Mouse (Mus musculus) MEL (cell line): ENCODE measurements around the gene Wdfy1. TPM values are rescaled to one million over a fixed set of nuclear protein-coding genes. Genes with fewer than 3 reads are reported as not detected.

Experiments
- DNase-seq: peaks from one replicate; pipeline ENCODE4 v3.0.0; 2011; ENCODE audit warnings: low read depth, low spot score
- H3K27ac ChIP-seq: 2 replicates; pipeline ENCODE4 v1.5.1; 2012; ENCODE audit warnings: low read depth, mild to moderate bottlenecking, control low read depth, low read length, moderate library complexity; ENCODE audit not compliant: control insufficient read depth
- H3K27me3 ChIP-seq, 2 experiments: fragments of 150-350 bp in 1 of 2; sonication (generic) in 1 of 2; 2 replicates each; pipeline ENCODE4 v1.6.1; 2012; ENCODE audit warnings: low read length in 2 of 2, mild to moderate bottlenecking in 2 of 2, improper control_type of control experiment in 1 of 2, moderate library complexity in 1 of 2; ENCODE audit not compliant: insufficient read depth in 2 of 2, control insufficient read depth in 1 of 2
- H3K36me3 ChIP-seq, 2 experiments: 2 replicates each; pipeline ENCODE4 v1.6.1; 2012 to 2014; ENCODE audit warnings: low read length in 2 of 2, improper control_type of control experiment in 1 of 2, inconsistent platforms in 1 of 2, mild to moderate bottlenecking in 1 of 2; ENCODE audit not compliant: insufficient read depth in 2 of 2, control insufficient read depth in 1 of 2
- H3K4me1 ChIP-seq, 2 experiments: fragments of 150-350 bp in 1 of 2; sonication (generic) in 1 of 2; 2 replicates each; pipeline ENCODE4 v1.6.1; 2012; ENCODE audit warnings: low read length in 2 of 2, improper control_type of control experiment in 1 of 2, mild to moderate bottlenecking in 1 of 2; ENCODE audit not compliant: insufficient read depth in 2 of 2, control insufficient read depth in 1 of 2
- H3K4me3 ChIP-seq, 2 experiments: fragments of 150-350 bp in 1 of 2; sonication (generic) in 1 of 2; 2 replicates each; pipeline ENCODE4 v1.5.1; 2012; ENCODE audit warnings: low read depth in 2 of 2, low read length in 2 of 2, mild to moderate bottlenecking in 2 of 2, moderate library complexity in 2 of 2, control low read depth in 1 of 2, improper control_type of control experiment in 1 of 2; ENCODE audit not compliant: control insufficient read depth in 1 of 2, insufficient read depth in 1 of 2
- H3K79me2 ChIP-seq: 2 replicates; pipeline ENCODE4 v1.6.1; 2012; ENCODE audit warnings: mild to moderate bottlenecking, low read length, moderate library complexity; ENCODE audit not compliant: control insufficient read depth, poor library complexity, insufficient read depth
- H3K9ac ChIP-seq: 2 replicates; pipeline ENCODE4 v1.6.1; 2012; ENCODE audit warnings: low read depth, mild to moderate bottlenecking, control low read depth, low read length, moderate library complexity; ENCODE audit not compliant: control insufficient read depth, poor library complexity, severe bottlenecking
- H3K9me3 ChIP-seq: fragments of 150-350 bp; sonication (generic); replicated peaks from 2 replicates; pipeline ENCODE4 v1.6.1; 2012; ENCODE audit warnings: mild to moderate bottlenecking, low read length, improper control_type of control experiment, moderate library complexity; ENCODE audit not compliant: insufficient read depth
- ELF1 ChIP-seq: IDR thresholded peaks from 2 replicates; pipeline ENCODE4 v1.6.1; 2014; ENCODE audit warnings: low read depth, mild to moderate bottlenecking, inconsistent platforms, low read length, improper control_type of control experiment, moderate library complexity
- ETS1 ChIP-seq: IDR thresholded peaks from 2 replicates; pipeline ENCODE4 v1.6.1; 2012; ENCODE audit warnings: low read depth, mild to moderate bottlenecking, inconsistent platforms, low read length, improper control_type of control experiment, moderate library complexity
- KAT2A ChIP-seq: conservative IDR thresholded peaks from 2 replicates; pipeline ENCODE4 v1.6.1; 2012; ENCODE audit warnings: low read depth, low read length, improper control_type of control experiment, inconsistent platforms
- MAFK ChIP-seq: IDR thresholded peaks from 2 replicates; pipeline ENCODE4 v1.6.1; 2011; ENCODE audit warnings: low read depth, mild to moderate bottlenecking, low read length, improper control_type of control experiment, borderline replicate concordance
- MYB ChIP-seq: IDR thresholded peaks from 2 replicates; pipeline ENCODE4 v1.6.1; 2011; ENCODE audit warnings: mild to moderate bottlenecking, low read depth, low read length, improper control_type of control experiment
- MYC ChIP-seq: IDR thresholded peaks from 2 replicates; pipeline ENCODE4 v1.6.1; 2011; ENCODE audit warnings: low read depth, mild to moderate bottlenecking, low read length, improper control_type of control experiment, moderate library complexity
- POLR2AphosphoS2 ChIP-seq: IDR thresholded peaks from 2 replicates; pipeline ENCODE4 v1.6.1; 2011; ENCODE audit warnings: low read length, improper control_type of control experiment
- POLR2AphosphoS5 ChIP-seq: IDR thresholded peaks from 2 replicates; pipeline ENCODE4 v1.6.1; 2012; ENCODE audit warnings: low read depth, borderline replicate concordance, mild to moderate bottlenecking, inconsistent platforms, low read length, moderate library complexity, mixed read lengths
- TAL1 ChIP-seq: IDR thresholded peaks from 2 replicates; pipeline ENCODE4 v1.6.1; 2012; ENCODE audit warnings: mild to moderate bottlenecking, inconsistent platforms, low read length, moderate library complexity, mixed read lengths
- UBTF ChIP-seq: IDR thresholded peaks from 2 replicates; pipeline ENCODE4 v1.6.1; 2012; ENCODE audit warnings: low read depth, mild to moderate bottlenecking, inconsistent platforms, low read length, improper control_type of control experiment, moderate library complexity, borderline replicate concordance; ENCODE audit not compliant: insufficient read depth
- ZC3H11A ChIP-seq: IDR thresholded peaks from 2 replicates; pipeline ENCODE4 v1.6.1; 2012; ENCODE audit warnings: low read depth, mild to moderate bottlenecking, inconsistent platforms, low read length, improper control_type of control experiment
- ZKSCAN1 ChIP-seq: IDR thresholded peaks from 2 replicates; pipeline ENCODE4 v1.6.1; 2012; ENCODE audit warnings: low read depth, mild to moderate bottlenecking, inconsistent platforms, low read length, improper control_type of control experiment, moderate library complexity
- ZNF384 ChIP-seq: IDR thresholded peaks from 2 replicates; pipeline ENCODE4 v1.6.1; 2012; ENCODE audit warnings: low read depth, mild to moderate bottlenecking, inconsistent platforms, low read length, improper control_type of control experiment
- polyA plus RNA-seq, 2 experiments: library from polyadenylated mRNA; stranded (reverse) in 1 of 2; unstranded in 1 of 2; fragments of >175 nt in 1 of 2; fragments of >200 nt in 1 of 2; gene quantifications; 2 replicates each; pipeline versions ENCODE4 v1.2.1 to v1.2.4; 2012; ENCODE audit warnings: low replicate concordance in 2 of 2, low read depth in 1 of 2; ENCODE audit not compliant: insufficient read length in 2 of 2, insufficient read depth in 1 of 2, missing spikeins in 1 of 2
- total RNA-seq: library from RNA; depleted of rRNA; stranded (reverse); fragments of 300-350 nt; gene quantifications from 2 replicates; pipeline ENCODE4 v1.2.3, GENCODE M21; 2012

Gene Wdfy1
- total and polyA plus RNA-seq, 3 experiments = 17.6 to 25.0 TPM; not detected in 1

DNA sequence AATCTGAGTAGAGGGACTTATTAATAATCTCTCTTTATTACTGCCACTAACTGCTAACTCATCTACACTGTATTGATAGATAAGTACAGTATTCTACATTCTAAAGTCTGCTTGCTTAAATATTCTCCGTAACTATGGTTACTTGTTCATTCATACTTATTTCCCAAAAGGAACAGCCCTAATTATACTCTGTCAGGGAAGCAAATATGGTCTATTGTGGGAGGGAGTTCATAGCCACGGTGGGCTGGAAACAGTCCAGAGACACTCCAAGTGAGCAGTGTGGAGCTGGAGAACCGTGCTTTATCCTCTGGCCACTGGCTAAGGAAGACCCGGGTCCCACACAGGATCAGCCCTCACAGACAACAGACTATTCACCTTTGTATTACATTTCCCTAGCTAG, 65.3 kb downstream of the Wdfy1 start:
- no peaks in the 10 kb centered on the region for H3K79me2 ChIP-seq
- H3K4me1 ChIP-seq = peaks cover 0 to 4% of the 10 kb centered on the region in 2 experiments; a peak in 2 of 4 replicates
- TF ChIP-seq KAT2A (no peak), UBTF (no peak), ELF1 (no peak), ZNF384 (no peak), ZKSCAN1 (no peak), ETS1 (no peak), MAFK (no peak), MYB (no peak), ZC3H11A (no peak), MYC (no peak), TAL1 (no peak)
- H3K9ac ChIP-seq = no peak overlapping the region
- no peak overlapping the region for H3K4me3 ChIP-seq
- H3K27ac ChIP-seq = no peak overlapping the region
- H3K9me3 ChIP-seq = no peaks in the 10 kb centered on the region
- H3K36me3 ChIP-seq = peaks cover 0 to 3% of the 10 kb centered on the region in 2 experiments; a peak in 2 of 4 replicates
- H3K27me3 ChIP-seq = no peaks in the 10 kb centered on the region
- DNase-seq = no peak

GRCm38 (mm10) chr1:79710216-79710615, 65.7 kb downstream of the Wdfy1 start:
- no peak for DNase-seq

DNA sequence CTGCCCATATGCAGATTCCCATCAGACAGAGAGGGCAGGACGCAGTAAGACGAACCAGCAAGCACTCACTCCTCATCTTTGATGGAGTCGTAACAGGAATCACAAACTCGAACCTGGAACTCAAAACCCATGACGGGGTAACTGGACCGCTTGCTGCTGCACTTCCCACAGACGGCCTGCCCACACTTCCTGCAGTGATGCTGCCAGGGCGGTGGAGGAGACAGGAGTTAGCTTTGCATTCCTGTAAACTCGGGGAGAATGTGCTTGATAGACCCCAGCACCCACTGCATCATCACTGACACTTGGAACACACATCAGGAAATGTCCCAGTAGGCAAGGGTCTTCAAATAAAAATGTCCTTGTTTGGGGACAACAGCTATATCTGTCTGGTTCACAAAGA, 68.6 kb downstream of the Wdfy1 start:
- no peaks in the 10 kb centered on the region for H3K27me3 ChIP-seq
- no peak overlapping the region for H3K4me3 ChIP-seq
- no peak overlapping the region for H3K27ac ChIP-seq
- H3K9me3 ChIP-seq = no peaks in the 10 kb centered on the region
- H3K9ac ChIP-seq = no peak overlapping the region
- H3K79me2 ChIP-seq = no peaks in the 10 kb centered on the region
- peaks cover 0 to 1% of the 10 kb centered on the region in 2 experiments; a peak in 1 of 4 replicates for H3K36me3 ChIP-seq
- no peak for DNase-seq
- H3K4me1 ChIP-seq = no peaks in the 10 kb centered on the region
- TF ChIP-seq TAL1 (no peak), POLR2AphosphoS5 (no peak), UBTF (no peak)
- TF ChIP-seq, all 39 proteins: peak for 0

More at GRCm38 (mm10) chr1:79710216-79710615, 65.7 kb downstream of the Wdfy1 start:
- Histone ChIP-seq H3K9me3 (no peaks in the 10 kb centered on the region), H3K4me3 (no peak overlapping the region), H3K9ac (no peak overlapping the region), H3K4me1 (peaks cover 0 to 4% of the 10 kb centered on the region in 2 experiments; a peak in 2 of 4 replicates), H3K27me3 (no peaks in the 10 kb centered on the region), H3K27ac (no peak overlapping the region), H3K36me3 (peaks cover 0 to 3% of the 10 kb centered on the region in 2 experiments; a peak in 2 of 4 replicates), H3K79me2 (no peaks in the 10 kb centered on the region)
- TF ChIP-seq MYC = no peak
- no peak for TF ChIP-seq POLR2AphosphoS2
